Mouse (Mus musculus): Measurements from ENCODE around the gene Plxna2. TPM values are rescaled to one million over a fixed set of nuclear protein-coding genes. Genes with fewer than 3 reads are reported as not detected.
A peak's percentile ranks its signal among the peaks of the same experiment; 100 is the strongest.

Plxna2 gene
- total RNA-seq, 2 experiments from 2014 or later: 8.8 to 10.1 TPM

- DNase-seq: no peak
Observed at GRCm38 (mm10) chr1:194820953-194821352, 202.9 kb downstream of the Plxna2 start.

GRCm38 (mm10) chr1:194821721-194822120, 203.7 kb downstream of the Plxna2 start:
- DNase-seq: no peak

- no peak for DNase-seq
Observed at GRCm38 (mm10) chr1:194828316-194828715, 210.3 kb downstream of the Plxna2 start.

GRCm38 (mm10) chr1:194835238-194835637, 217.2 kb downstream of the Plxna2 start:
- DNase-seq: no peak

- no peak for DNase-seq
Observed at GRCm38 (mm10) chr1:194836182-194836581, 218.2 kb downstream of the Plxna2 start.

- DNase-seq: no peak
Observed at GRCm38 (mm10) chr1:194836671-194837070, 218.7 kb downstream of the Plxna2 start.

- peak; percentile 10 to 45 for DNase-seq
Observed at GRCm38 (mm10) chr1:194839230-194839910, 221.4 kb downstream of the Plxna2 start.

- DNase-seq: no peak
Observed at GRCm38 (mm10) chr1:194843020-194843419, 225.0 kb downstream of the Plxna2 start.

GRCm38 (mm10) chr1:194847014-194847413, 229.0 kb downstream of the Plxna2 start:
- DNase-seq: no peak

GRCm38 (mm10) chr1:194851242-194852064, 233.4 kb downstream of the Plxna2 start:
- no peak for DNase-seq

GRCm38 (mm10) chr1:194852065-194852358, 234.0 kb downstream of the Plxna2 start:
- DNase-seq: no peak

Small RNA genes within 50 kb of the gene (microRNA-seq; reads per million reads assigned to microRNA genes)
- gene Mir3962: 3.5 reads per million, percentile 9 among the genes with 10 or more reads in this experiment
